Mouse (Mus musculus) adrenal gland, adult 18-20 months (tissue): ENCODE results near the gene Adgrl3. TPM values are rescaled to one million over a fixed set of nuclear protein-coding genes. Genes with fewer than 3 reads are reported as not detected.

Experiments
- DNase-seq, 2 experiments: peaks; one replicate each; pipeline ENCODE4 v3.0.0; 2021 to 2022; ENCODE audit warnings: low spot score in 2 of 2
- total RNA-seq, 2 experiments: library from RNA; stranded (reverse); gene quantifications; 1 replicate in 1 of 2; 2 replicates in 1 of 2; pipeline ENCODE4 v1.2.3; 2021

The Adgrl3 gene
- total RNA-seq, 2 experiments from 2014 or later, result 5.1 to 5.5 TPM

GRCm38 (mm10) chr5:81370126-81370850, 350.4 kb downstream of the Adgrl3 start:
- DNase-seq, result no peak

- no peak for DNase-seq
Measured at GRCm38 (mm10) chr5:81375992-81376391, 356.1 kb downstream of the Adgrl3 start.

- no peak for DNase-seq
Measured at GRCm38 (mm10) chr5:81405582-81406143, 385.7 kb downstream of the Adgrl3 start.

GRCm38 (mm10) chr5:81417326-81417725, 397.4 kb downstream of the Adgrl3 start:
- no peak for DNase-seq

GRCm38 (mm10) chr5:81427393-81427792, 407.5 kb downstream of the Adgrl3 start:
- DNase-seq, result no peak

GRCm38 (mm10) chr5:81436375-81436774, 416.4 kb downstream of the Adgrl3 start:
- DNase-seq, result no peak

GRCm38 (mm10) chr5:81442150-81442549, 422.2 kb downstream of the Adgrl3 start:
- DNase-seq, result no peak

- DNase-seq, result no peak
Measured at GRCm38 (mm10) chr5:81465971-81466370, 446.0 kb downstream of the Adgrl3 start.

GRCm38 (mm10) chr5:81474681-81475080, 454.7 kb downstream of the Adgrl3 start:
- DNase-seq, result no peak

GRCm38 (mm10) chr5:81475406-81475805, 455.5 kb downstream of the Adgrl3 start:
- DNase-seq, result no peak

GRCm38 (mm10) chr5:81475971-81476606, 456.2 kb downstream of the Adgrl3 start:
- DNase-seq, result no peak

GRCm38 (mm10) chr5:81480911-81481310, 461.0 kb downstream of the Adgrl3 start:
- no peak for DNase-seq

- DNase-seq, result no peak
Measured at GRCm38 (mm10) chr5:81483890-81484289, 464.0 kb downstream of the Adgrl3 start.

- no peak for DNase-seq
Measured at GRCm38 (mm10) chr5:81501076-81501475, 481.1 kb downstream of the Adgrl3 start.

GRCm38 (mm10) chr5:81518720-81519496, 499.0 kb downstream of the Adgrl3 start:
- DNase-seq, result no peak

- no peak for DNase-seq
Measured at GRCm38 (mm10) chr5:81519497-81520382, 499.8 kb downstream of the Adgrl3 start.

GRCm38 (mm10) chr5:81522760-81523159, 502.8 kb downstream of the Adgrl3 start:
- DNase-seq, result no peak

GRCm38 (mm10) chr5:81524532-81524961, 504.6 kb downstream of the Adgrl3 start:
- no peak for DNase-seq

GRCm38 (mm10) chr5:81525326-81525725, 505.4 kb downstream of the Adgrl3 start:
- no peak for DNase-seq

GRCm38 (mm10) chr5:81531639-81532038, 511.7 kb downstream of the Adgrl3 start:
- DNase-seq, result no peak

GRCm38 (mm10) chr5:81550211-81550610, 530.3 kb downstream of the Adgrl3 start:
- DNase-seq, result no peak
